12 mouse cellular contexts compared by ENCODE assay signal in the genomic region with DNA sequence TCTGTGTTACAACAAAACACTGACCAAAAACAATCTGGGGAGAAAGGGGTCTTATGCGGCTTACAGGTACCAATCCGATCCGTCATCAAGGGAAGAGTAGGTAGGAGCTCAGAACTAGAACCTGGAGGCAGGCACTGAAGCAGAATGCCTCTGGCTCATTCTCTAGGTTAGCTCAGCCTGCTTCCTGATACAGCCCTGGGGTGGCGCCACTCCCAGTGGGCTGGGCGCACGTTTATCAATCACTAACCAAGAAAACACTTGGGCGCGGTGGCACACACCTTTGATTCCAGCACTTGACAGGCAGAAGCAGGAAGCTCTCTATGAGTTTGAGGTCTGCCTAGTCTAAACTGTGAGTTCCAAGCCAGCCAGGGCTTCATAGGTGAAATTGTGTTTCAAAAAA. TPM values are rescaled to one million over a fixed set of nuclear protein-coding genes. Genes with fewer than 3 reads are reported as not detected.
A peak's percentile ranks its signal among the peaks of the same experiment; 100 is the strongest.
DNase-seq lines count a peak whose midpoint lies in the region; ATAC-seq and TF ChIP-seq lines count a peak whose summit lies in the region.
"Had no signal": no experiment of that assay in that cellular context is flagged by ENCODE, and none has a peak within 500 bp of the region (broad histone marks: within the 10 kb centered on the region; RNA-seq: fewer than 3 reads in every experiment).

No protein-coding gene starts in this region.

- 0 out of 2 replicates have a peak, but pooled peaks cover 4% of the 10 kb centered on the region for H3K9me3 ChIP-seq in heart, embryonic 13.5 days
- H3K9me3 ChIP-seq in MEL (replicated peaks; ENCODE audit: insufficient read depth, low read length): no peaks in the 10 kb centered on the region
- no peaks in the 10 kb centered on the region for H3K9me3 ChIP-seq in intestine, postnatal 0 days (ENCODE audit: control insufficient read depth)
- H3K9me3 ChIP-seq: midbrain, embryonic 15.5 days had no signal

- peak overlapping the region; percentile 30; the same call in 1 of the 2 replicates for H3K4me2 ChIP-seq in heart, embryonic 13.5 days
- peak overlapping the region; percentile 55 for H3K4me2 ChIP-seq in intestine, postnatal 0 days (replicated peaks; ENCODE audit: low read depth)
- H3K4me2 ChIP-seq: midbrain, embryonic 15.5 days had no signal

- WGBS in heart, embryonic 13.5 days: 74% methylated on average over 8 of the region's 8 CpGs
- 57% methylated on average over 8 of the region's 8 CpGs for WGBS in intestine, postnatal 0 days

- TF ChIP-seq CTCF in MEL (IDR thresholded peaks at IDR 0.05 in 2 of 3, conservative IDR thresholded peaks at IDR 0.05 in 1 of 3; ENCODE audit: control insufficient read depth in 1 of 3, insufficient read depth in 1 of 3, low read depth in 2 of 3, low read length in 3 of 3, poor library complexity in 1 of 3, severe bottlenecking in 1 of 3): no peak
- peak; percentile 64 for TF ChIP-seq CTCF in intestine, postnatal 0 days (IDR thresholded peaks at IDR 0.05; ENCODE audit: low read depth)

- no peak overlapping the region for H3K4me3 ChIP-seq in heart, embryonic 13.5 days
- H3K4me3 ChIP-seq in MEL (ENCODE audit: control insufficient read depth in 1 of 2, insufficient read depth in 1 of 2, low read depth in 2 of 2, low read length in 2 of 2): no peak overlapping the region
- H3K4me3 ChIP-seq in intestine, postnatal 0 days (ENCODE audit: low read depth, low read length): peak overlapping the region; percentile 15
- H3K4me3 ChIP-seq: left cerebral cortex, adult 2 months; midbrain, embryonic 15.5 days had no signal

- no peak for TF ChIP-seq RAD21 in MEL (IDR thresholded peaks at IDR 0.05; ENCODE audit: low read depth, low read length)

- H3K9ac ChIP-seq in heart, embryonic 13.5 days: no peak overlapping the region
- no peak overlapping the region for H3K9ac ChIP-seq in MEL (ENCODE audit: control insufficient read depth, low read depth, low read length, poor library complexity, severe bottlenecking)
- 0 out of 2 replicates have a peak overlapping the region, but pooled peaks have one; percentile 7 for H3K9ac ChIP-seq in intestine, postnatal 0 days (ENCODE audit: low read depth, low read length)
- H3K9ac ChIP-seq: midbrain, embryonic 15.5 days had no signal

- no peak for TF ChIP-seq POLR2A in MEL (IDR thresholded peaks at IDR 0.05; ENCODE audit: control insufficient read depth in 1 of 2, insufficient read depth in 1 of 2, low read depth in 1 of 2, low read length in 2 of 2, poor library complexity in 1 of 2)

- no peaks in the 10 kb centered on the region for H3K79me2 ChIP-seq in MEL (ENCODE audit: control insufficient read depth, insufficient read depth, low read length, poor library complexity)

- ATAC-seq in heart, embryonic 13.5 days (ENCODE audit: extremely low read depth, insufficient number of reproducible peaks, low FRiP score, low TSS enrichment): no peak; the same call in 1 of the 2 replicates
- ATAC-seq in intestine, postnatal 0 days: peak; percentile 83
- ATAC-seq: inflammation-experienced regulatory T-cells, adult 6 months; midbrain, embryonic 15.5 days had no signal

- no peaks in the 10 kb centered on the region for H3K36me3 ChIP-seq in heart, embryonic 13.5 days
- H3K36me3 ChIP-seq in MEL (ENCODE audit: control insufficient read depth in 1 of 2, insufficient read depth in 2 of 2, low read length in 2 of 2): no peaks in the 10 kb centered on the region
- H3K36me3 ChIP-seq in intestine, postnatal 0 days (ENCODE audit: control insufficient read depth, insufficient read depth): no peaks in the 10 kb centered on the region
- H3K36me3 ChIP-seq: midbrain, embryonic 15.5 days had no signal

- no peaks in the 10 kb centered on the region for H3K27me3 ChIP-seq in heart, embryonic 13.5 days (replicated peaks)
- no peaks in the 10 kb centered on the region for H3K27me3 ChIP-seq in MEL (ENCODE audit: control insufficient read depth in 1 of 2, insufficient read depth in 2 of 2, low read length in 2 of 2)
- H3K27me3 ChIP-seq in intestine, postnatal 0 days (replicated peaks; ENCODE audit: control insufficient read depth, insufficient read depth, low read length): no peaks in the 10 kb centered on the region
- H3K27me3 ChIP-seq: midbrain, embryonic 15.5 days had no signal

- intact Hi-C loops in gastrocnemius, postnatal 14 days (cut with DNase I; ENCODE audit: low total_unique reads): no loop called here

- no peak for TF ChIP-seq EP300 in MEL (IDR thresholded peaks at IDR 0.05; ENCODE audit: low read depth in 1 of 2, low read length in 2 of 2)

- peaks cover 28% of the 10 kb centered on the region for H3K4me1 ChIP-seq in heart, embryonic 13.5 days
- peaks cover 0 to 10% of the 10 kb centered on the region in 2 experiments; a peak in 2 of 4 replicates for H3K4me1 ChIP-seq in MEL (ENCODE audit: control insufficient read depth in 1 of 2, insufficient read depth in 2 of 2, low read length in 2 of 2)
- no peaks in the 10 kb centered on the region for H3K4me1 ChIP-seq in intestine, postnatal 0 days (replicated peaks; ENCODE audit: control insufficient read depth, insufficient read depth, low read length)
- H3K4me1 ChIP-seq: midbrain, embryonic 15.5 days had no signal

- no peak for DNase-seq in heart, postnatal 4 days
- DNase-seq in MEL (ENCODE audit: low read depth, low spot score): peak; percentile 21
- DNase-seq in spleen, adult 12 weeks (ENCODE audit: low spot score): peak; percentile 34
- DNase-seq in gastrocnemius, postnatal 14 days: no peak
- no peak for DNase-seq in urinary bladder, postnatal 10 days (ENCODE audit: low spot score)
- DNase-seq in urinary bladder, postnatal 25 days (ENCODE audit: low spot score): no peak
- DNase-seq: gastrocnemius, postnatal 10 days had no signal

- H3K27ac ChIP-seq in heart, embryonic 13.5 days (replicated peaks): peak overlapping the region; percentile 63
- H3K27ac ChIP-seq in MEL (ENCODE audit: control insufficient read depth, low read depth, low read length): no peak overlapping the region
- peak overlapping the region; percentile 82 for H3K27ac ChIP-seq in intestine, postnatal 0 days (ENCODE audit: low read depth, low read length)
- H3K27ac ChIP-seq: left cerebral cortex, adult 2 months; midbrain, embryonic 15.5 days had no signal

TF ChIP-seq in MEL, 35 proteins besides CTCF, POLR2A, EP300 and RAD21:
- TF ChIP-seq HCFC1 (IDR thresholded peaks at IDR 0.05; ENCODE audit: low read depth, low read length) (no peak), ELF1 (IDR thresholded peaks at IDR 0.05; ENCODE audit: low read depth, low read length) (no peak), USF2 (IDR thresholded peaks at IDR 0.05; ENCODE audit: borderline replicate concordance in 1 of 2, insufficient read depth in 1 of 2, low read depth in 1 of 2, low read length in 2 of 2) (no peak), MAX (IDR thresholded peaks at IDR 0.05; ENCODE audit: low read length) (no peak), POLR2AphosphoS2 (IDR thresholded peaks at IDR 0.05; ENCODE audit: low read length) (no peak), BHLHE40 (IDR thresholded peaks at IDR 0.05; ENCODE audit: borderline replicate concordance, low read depth, low read length) (no peak), RCOR1 (IDR thresholded peaks at IDR 0.05; ENCODE audit: low read depth, low read length) (no peak), ZC3H11A (IDR thresholded peaks at IDR 0.05; ENCODE audit: low read depth, low read length) (no peak), MXI1 (IDR thresholded peaks at IDR 0.05; ENCODE audit: low read depth, low read length) (no peak), UBTF (IDR thresholded peaks at IDR 0.05; ENCODE audit: borderline replicate concordance, insufficient read depth, low read depth, low read length) (no peak), MAZ (IDR thresholded peaks at IDR 0.05; ENCODE audit: low read depth, low read length) (no peak), ZMIZ1 (IDR thresholded peaks at IDR 0.05; ENCODE audit: low read depth, low read length) (no peak), NRF1 (IDR thresholded peaks at IDR 0.05; ENCODE audit: insufficient read depth, low read depth, low read length, poor library complexity, severe bottlenecking) (no peak), MYB (IDR thresholded peaks at IDR 0.05; ENCODE audit: low read depth, low read length) (no peak), TBP (IDR thresholded peaks at IDR 0.05; ENCODE audit: low read depth, low read length) (no peak), MEF2A (IDR thresholded peaks at IDR 0.05; ENCODE audit: extremely low read depth, insufficient replicate concordance, low read depth, low read length, poor library complexity, severe bottlenecking) (no peak), SIN3A (IDR thresholded peaks at IDR 0.05; ENCODE audit: low read length) (no peak), USF1 (IDR thresholded peaks at IDR 0.05; ENCODE audit: low read depth, low read length) (no peak), TCF12 (IDR thresholded peaks at IDR 0.05; ENCODE audit: low read depth, low read length) (no peak), POLR2AphosphoS5 (IDR thresholded peaks at IDR 0.05; ENCODE audit: borderline replicate concordance, low read depth, low read length) (no peak)

RNA-seq across cellular contexts. Expression of gene Cd2ap, which starts 7.3 kb away (rescaled TPM):
- 12.7 and 13.8 TPM in 2 replicates for polyA plus RNA-seq in heart, embryonic 13.5 days (2015; fragmentation: Nextera tagmentation; extraction: Ambion mirVana)
- 10 to 100 TPM; 36.3 to 39.1 TPM for total RNA-seq in heart, postnatal 4 days (2021)
- 10.4 and 10.7 TPM in 2 replicates for total RNA-seq in MEL (2012; rRNA removed)
- 10 to 100 TPM in 1 of 2 experiments, not detected in 1; 14.3 TPM for polyA plus RNA-seq in MEL (2012; ENCODE audit: insufficient read depth in 1 of 2, insufficient read length in 2 of 2, low read depth in 1 of 2, low replicate concordance in 2 of 2, missing spikeins in 1 of 2)
- polyA plus RNA-seq in intestine, postnatal 0 days (2015; fragmentation: Nextera tagmentation; extraction: Ambion mirVana): 37.4 and 42.6 TPM in 2 replicates
- total RNA-seq in gastrocnemius, postnatal 14 days (2021): 10 to 100 TPM; 18.0 to 20.7 TPM

Comparison
In these comparisons a context has a peak if more than half of its experiments do, and no peak if none do; other contexts are left out.
1. DNase-seq: peak in MEL (single experiment) and spleen, adult 12 weeks (single experiment); none in heart, postnatal 4 days (single experiment), gastrocnemius, postnatal 14 days (single experiment), urinary bladder, postnatal 10 days (single experiment) and urinary bladder, postnatal 25 days (single experiment).